Mouse (Mus musculus): ENCODE measurements at regions not wholly inside any gene's neighbourhood (a gene's known extent, or its start where the extent isn't known, plus 50 kb on each side); places are given as distances from the start of the nearest gene placed in this dataset.
A peak's percentile ranks its signal among the peaks of the same experiment; 100 is the strongest.

DNA sequence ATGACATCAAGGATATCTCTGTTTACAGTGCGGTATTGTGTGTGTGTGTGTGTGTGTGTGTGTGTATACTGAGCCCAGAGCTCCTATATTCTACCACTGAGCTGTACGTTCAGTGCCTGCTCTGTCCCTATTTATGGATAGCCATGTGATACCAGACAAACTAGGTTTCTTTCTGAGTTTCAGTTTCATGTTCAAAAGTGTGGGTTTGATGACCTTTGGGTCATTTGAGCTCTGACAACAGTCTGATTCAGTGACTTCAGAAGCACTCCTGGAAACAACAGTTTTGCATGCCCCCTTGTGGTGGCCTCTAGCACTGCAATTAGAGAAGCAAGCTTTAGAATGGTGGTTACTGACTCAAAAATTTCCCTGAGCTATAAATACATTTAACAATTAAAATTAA, 50.9 kb upstream of the Tent2 start:
- peak; percentile 39 for DNase-seq (ENCODE audit: extremely low read depth, low read depth)

DNA sequence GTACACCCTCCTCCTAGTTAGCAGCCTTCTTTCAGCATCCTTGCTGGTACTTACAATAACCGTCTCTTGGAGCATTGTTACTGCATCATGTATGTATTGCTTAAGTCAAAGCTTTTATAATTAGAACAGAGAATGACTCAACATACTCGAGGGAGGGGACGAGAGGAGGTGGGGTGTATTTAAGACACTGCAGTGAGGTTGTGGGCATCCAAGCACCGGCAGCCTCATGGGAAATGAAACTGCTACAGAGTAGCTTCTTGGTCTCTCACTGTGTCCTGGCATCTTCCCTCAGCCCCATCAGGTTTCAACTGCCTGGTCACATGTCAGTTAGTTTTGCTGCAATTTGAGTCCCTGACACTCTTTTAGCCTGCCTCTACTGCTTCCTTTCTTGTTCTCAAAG, 50.7 kb upstream of the Homer1 start:
- no peak for DNase-seq (ENCODE audit: extremely low read depth, low read depth)

All from MEL-GATA-1-ER (cell line).